Mouse (Mus musculus): Measurements from ENCODE around the gene Klhdc10.

Gene Klhdc10

DNA sequence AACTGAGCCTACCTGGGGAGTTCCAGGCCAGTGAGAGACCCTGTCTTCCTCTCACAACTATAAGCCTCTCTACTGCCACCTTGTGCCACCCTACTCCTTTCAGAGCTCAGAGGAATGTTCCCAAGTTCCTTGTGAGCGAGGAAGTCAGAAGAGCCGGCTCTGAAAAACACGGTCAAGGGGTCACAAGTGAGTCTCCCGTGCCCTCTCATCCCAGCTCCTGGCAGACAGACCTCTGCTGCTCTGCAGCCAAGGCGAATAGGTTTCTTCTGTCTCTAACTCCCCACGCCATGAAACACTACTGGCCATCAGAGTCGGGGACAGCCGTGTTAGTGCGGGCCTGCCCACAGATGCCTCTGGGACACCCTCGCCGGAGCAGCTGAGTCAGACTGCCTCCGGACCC, 67.0 kb downstream of the Klhdc10 start:
- no peak for DNase-seq (ENCODE audit: low spot score in 2 of 2)

DNA sequence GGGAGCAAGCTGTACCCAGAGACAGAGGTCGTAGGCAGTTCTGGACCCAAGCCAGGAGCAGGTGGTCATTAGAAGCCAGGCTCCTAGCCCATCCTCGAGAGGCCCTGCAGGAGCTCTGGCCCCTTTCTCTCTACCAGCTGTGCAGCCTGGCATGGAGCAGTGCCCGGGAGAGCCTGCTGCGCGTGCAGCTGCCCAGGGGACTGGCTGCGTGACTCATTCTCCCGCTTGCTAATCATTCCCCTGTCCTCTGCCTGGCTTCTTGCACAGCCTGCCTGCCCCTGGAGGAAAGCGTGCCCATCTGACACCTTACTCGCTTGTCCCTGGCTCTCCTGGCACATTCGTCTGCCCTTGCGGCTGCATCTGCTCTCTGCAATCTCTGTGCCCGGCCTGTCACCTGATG, 67.7 kb downstream of the Klhdc10 start:
- no peak for DNase-seq (ENCODE audit: low spot score in 2 of 2)

DNA sequence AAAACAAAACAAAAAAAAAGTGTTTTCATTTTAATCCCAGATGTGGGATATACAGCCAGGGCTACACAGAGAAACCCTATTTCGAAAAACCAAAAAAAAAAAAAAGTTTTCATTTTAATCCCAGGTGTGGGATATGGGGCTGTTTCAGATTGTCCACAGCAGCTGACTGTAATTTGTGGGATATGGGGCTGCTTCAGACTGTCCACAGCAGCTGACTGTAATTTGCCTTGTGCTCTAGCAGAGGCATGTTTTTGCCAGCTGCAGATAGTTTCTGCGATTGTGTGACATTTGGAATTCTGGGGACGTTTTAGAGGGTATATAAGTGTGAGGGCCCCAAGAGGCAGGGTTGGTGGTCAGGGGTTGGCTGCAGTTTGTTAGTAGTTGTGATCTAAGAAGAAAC, 70.0 kb downstream of the Klhdc10 start:
- no peak for DNase-seq (ENCODE audit: low spot score in 2 of 2)

DNA sequence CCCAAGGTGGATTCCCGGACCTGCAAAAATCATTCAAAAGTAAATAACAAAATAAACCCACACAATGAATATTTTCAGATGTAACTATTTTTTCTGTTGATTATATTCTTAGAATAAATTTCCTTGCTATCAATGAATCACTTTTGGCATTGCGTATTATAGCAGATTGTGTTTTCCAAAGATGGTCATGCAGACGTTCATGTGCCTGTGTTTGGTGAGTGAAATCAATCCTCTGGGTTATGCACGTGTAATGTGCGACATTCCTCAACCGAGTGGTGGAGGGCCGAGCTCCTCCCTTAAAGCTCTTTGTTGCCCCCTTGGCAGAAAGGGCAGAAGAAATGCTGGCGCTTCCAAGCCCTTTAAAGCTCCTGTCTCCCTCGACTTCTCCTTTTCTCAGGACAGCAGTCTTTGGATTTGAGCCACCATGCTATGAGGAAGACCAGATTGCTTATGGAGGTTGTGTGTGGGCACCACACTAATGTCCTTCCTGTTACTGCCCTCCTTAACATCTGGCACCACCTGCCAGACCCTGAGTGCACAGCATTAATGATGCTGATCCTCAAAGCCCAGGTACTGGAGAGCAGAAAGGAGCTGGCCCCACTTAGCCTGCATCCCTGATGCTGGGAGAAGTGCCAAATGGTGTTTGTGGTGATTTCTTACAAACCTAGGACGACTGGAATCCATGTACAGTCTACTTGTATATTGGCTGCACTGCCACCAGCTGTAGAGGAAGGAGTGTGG, 74.5 kb downstream of the Klhdc10 start:
- DNase-seq (ENCODE audit: low spot score in 2 of 2): no peak

DNA sequence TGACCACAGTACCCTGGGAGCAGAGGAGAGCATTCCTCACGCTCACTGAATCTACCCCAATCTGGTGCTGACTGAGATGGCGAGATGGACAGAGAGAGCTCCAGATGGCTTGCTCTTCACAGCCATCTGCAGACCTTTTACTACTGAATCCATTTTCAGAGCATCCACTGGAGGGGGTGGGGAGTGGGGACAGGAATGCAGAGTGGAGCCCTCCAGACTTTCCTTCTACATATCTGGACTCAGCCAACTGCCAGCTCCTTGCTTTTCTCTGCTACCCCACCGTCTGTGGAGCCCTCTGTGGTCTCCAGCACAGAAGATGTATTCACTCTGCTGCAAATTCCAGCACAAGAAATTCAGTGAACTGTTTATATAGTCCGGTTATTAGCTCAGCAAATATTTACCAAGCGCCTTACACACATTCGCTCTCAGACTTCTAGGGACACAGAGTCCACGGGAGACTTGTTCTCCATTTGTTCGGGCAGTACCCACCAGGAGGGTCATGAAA, 75.6 kb downstream of the Klhdc10 start:
- DNase-seq (ENCODE audit: low spot score in 2 of 2): no peak

DNA sequence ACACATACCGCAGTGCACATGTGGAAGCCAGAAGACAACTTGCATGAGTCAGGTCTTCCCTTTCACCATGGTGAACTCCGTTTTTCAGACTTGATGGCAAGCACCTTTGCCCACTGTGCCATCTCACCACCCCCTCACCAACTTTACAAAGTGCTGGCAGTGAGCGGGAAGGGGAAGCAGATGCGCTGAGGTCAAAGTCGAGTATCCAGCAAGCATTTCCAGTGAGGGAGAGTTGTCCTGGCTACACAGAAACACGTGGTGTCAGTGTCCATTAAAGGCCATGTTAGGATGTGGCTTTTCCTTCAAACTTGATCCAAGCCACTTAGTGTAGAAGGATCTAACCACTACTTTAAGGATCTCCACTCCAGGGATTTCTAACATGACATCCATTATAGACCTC, 76.1 kb downstream of the Klhdc10 start:
- DNase-seq (ENCODE audit: low spot score in 2 of 2): no peak

DNA sequence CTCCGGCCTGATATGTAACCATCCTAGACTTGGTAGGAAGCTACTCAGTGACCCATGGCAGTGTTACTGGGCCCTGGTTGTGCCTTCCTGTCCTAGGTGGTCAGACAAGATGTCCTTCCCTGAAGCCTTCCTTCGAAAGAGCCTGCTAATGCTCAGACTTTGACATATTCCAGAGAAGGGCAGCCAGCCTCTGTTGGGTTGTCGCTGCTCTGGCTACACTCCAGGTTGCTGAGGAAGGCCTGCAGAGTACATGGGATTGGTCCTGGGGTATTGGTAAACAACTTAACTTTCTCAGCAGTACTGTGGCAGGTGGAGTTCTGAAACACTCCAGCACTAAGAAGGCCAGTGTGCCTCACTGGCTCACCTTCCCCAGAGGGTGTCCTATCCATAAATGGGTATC, 77.8 kb downstream of the Klhdc10 start:
- DNase-seq (ENCODE audit: low spot score in 2 of 2): no peak

DNA sequence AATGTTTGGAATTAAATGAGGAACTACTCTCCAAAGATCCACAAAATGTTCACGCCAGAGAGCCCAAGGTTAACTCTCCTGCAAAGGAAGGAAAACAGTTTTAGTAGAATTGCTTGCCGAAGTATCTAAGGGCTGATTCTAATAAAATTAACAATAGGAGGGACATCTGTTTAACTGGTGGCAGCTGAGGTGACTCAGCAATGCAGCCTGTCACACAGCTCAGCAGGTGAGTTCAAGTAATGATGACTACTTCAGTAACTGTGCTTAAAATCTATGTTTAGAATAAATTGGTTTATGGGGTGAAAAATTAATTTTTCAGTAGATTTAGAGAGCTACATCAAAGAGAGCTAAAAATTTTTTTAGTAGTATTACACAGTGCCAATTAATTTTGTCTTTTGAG, 81.2 kb downstream of the Klhdc10 start:
- DNase-seq (ENCODE audit: low spot score in 2 of 2): no peak

DNA sequence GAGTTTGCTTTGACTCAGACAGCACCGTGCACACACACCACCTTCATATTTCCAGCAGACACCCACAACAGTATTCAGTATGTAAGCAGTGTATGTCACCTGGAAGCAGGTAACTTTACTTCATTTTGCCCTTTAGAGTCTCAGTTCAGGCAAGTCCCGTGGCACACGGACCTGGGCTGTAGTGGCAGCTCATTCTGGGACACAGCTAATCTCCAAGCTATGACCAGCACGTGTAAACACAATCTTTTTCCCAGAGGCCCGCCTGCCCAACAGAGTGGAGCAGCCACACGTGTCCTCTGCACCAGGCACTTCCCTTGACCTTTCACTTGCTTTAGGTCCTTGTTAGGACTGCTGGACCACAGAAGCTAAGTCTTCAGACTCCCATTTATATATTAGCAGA, 84.8 kb downstream of the Klhdc10 start:
- no peak for DNase-seq (ENCODE audit: low spot score in 2 of 2)

DNA sequence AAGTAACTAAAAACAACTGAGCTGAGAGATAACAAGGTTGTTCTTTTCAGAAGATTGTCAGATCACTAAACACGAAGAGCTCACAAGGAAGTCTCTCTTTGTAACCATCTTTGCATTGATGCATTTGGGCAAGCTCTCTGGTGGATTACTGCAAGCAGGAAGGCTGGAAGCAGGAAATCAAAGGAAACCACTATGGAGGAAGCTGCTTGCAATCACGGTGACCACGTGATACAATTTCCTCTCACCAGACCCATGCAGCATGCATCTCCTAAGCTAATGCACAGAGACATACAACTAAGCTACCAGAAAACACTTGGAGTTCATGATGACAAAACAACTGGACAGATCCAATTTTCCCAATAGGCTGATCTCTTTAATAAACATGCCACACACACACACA, 97.4 kb downstream of the Klhdc10 start:
- DNase-seq (ENCODE audit: low spot score in 2 of 2): no peak
